Mouse (Mus musculus): ENCODE measurements around the gene Crim1. TPM values are rescaled to one million over a fixed set of nuclear protein-coding genes. Genes with fewer than 3 reads are reported as not detected.

The Crim1 gene
- polyA plus RNA-seq, 1 experiment from 2014 or later, result 5.4 TPM

DNA sequence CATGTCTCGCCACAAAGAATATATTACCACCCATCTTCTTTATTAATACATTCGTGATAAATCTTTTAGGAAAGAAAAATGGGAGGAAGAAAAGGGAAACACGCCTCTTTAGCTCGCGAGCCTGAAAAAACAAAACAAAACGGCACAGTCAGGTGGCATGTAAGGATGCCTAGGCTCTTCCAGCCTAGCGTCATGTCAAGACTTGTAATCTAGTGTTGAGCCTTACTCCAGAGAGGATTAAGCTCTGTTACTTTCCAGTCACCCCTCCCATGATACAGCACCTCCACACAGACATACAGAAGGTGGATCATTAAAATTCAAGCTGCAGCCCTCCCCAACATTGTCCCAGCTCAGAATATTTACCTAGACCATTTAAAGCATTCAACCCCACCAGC is 820 bp upstream of the Crim1 start:
- Histone ChIP-seq H3K36me3 (no peaks in the 10 kb centered on the region), H3K9ac (replicated peaks) (peak overlapping the region; percentile 83), H3K9me3 (no peaks in the 10 kb centered on the region), H3K4me3 (replicated peaks) (peak overlapping the region; percentile 90), H3K27ac (peak overlapping the region; percentile 91), H3K27me3 (peaks cover 9% of the 10 kb centered on the region), H3K4me1 (replicated peaks) (peaks cover 41% of the 10 kb centered on the region), H3K4me2 (replicated peaks) (peak overlapping the region; percentile 84)
- WGBS, result 5% methylated on average over 7 of the region's 7 CpGs
- no peak; the same call in 1 of the 2 replicates for ATAC-seq

DNA sequence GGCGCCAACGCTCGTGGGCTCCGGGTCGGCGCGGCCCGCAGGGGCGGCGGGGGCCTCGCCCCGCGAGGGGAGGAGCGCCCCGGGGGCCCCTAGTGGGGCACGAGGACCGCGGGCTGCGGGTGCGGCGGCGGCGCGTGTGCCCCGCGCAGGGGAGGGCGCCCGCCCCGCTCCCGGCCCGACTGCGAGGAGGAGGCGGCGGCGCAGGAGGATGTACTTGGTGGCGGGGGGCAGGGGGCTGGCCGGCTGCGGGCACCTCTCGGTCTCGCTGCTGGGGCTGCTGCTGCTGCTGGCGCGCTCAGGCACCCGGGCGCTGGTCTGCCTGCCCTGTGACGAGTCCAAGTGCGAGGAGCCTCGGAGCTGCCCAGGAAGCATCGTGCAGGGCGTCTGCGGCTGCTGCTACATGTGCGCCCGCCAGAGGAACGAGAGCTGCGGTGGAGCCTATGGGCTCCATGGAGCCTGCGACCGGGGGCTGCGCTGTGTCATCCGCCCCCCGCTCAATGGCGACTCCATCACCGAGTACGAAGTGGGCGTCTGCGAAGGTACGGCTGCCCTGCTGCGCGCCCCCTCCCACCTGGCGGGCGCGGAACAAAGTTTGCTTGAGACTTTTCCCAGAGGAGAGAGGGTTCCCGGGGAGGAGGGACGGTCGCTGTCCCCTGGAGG is 643 bp downstream of the Crim1 start:
- Histone ChIP-seq H3K36me3 (no peaks in the 10 kb centered on the region), H3K9ac (replicated peaks) (peak overlapping the region; percentile 83), H3K4me2 (replicated peaks) (peak overlapping the region; percentile 84), H3K27me3 (peaks cover 9% of the 10 kb centered on the region), H3K27ac (peak overlapping the region; percentile 91), H3K4me1 (replicated peaks) (peaks cover 51% of the 10 kb centered on the region), H3K4me3 (replicated peaks) (peak overlapping the region; percentile 90), H3K9me3 (no peaks in the 10 kb centered on the region)
- peak; percentile 78 for ATAC-seq
- under 1% methylated on average over 51 of the region's 73 CpGs for WGBS

DNA sequence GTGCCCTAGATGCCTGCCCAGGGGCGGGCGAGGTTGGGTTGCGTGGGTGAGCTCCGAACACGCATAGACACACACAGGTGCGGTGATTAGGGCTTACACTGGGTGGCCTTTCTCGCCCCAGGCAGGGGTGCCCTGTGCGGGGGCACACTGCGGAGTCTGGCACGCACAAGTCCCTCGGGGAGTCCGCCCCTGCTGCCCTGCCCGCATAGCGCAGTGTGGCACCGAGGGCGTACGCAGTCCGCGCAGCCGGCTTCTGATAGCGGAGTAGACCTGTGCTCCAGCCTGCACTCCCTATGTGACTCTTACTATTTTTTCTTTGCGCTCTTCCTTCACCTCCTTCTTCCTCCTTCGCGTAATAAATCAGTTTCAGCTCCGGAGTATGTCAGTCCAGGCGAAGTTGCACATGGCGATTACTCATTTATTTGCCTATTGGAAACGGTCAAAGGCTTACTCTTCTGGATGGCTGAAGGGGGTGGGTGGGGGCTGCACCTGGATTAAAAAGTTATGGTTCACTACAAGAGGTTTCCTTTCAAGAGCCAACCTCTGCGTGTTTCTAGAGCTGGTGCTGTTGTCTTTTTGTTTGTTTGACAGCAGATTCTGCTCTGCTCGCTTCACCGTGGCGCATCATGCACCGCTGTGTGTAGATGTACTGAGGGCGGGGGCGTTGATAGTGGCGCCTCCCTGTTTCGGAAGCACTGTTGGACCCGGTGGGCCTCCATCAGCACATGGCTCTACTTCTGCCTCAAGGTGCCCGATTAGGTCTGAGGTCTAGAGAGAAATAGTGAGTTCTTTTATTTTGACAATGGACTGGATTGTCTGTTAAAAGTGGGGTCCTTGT is 1.4 kb downstream of the Crim1 start:
- H3K4me2 ChIP-seq (replicated peaks), result peak overlapping the region; percentile 84
- peak overlapping the region; percentile 90 for H3K4me3 ChIP-seq (replicated peaks)
- peaks cover 51% of the 10 kb centered on the region for H3K4me1 ChIP-seq (replicated peaks)
- H3K27ac ChIP-seq, result peak overlapping the region; percentile 44
- H3K27me3 ChIP-seq, result peaks cover 9% of the 10 kb centered on the region
- ATAC-seq, result peak; percentile 66
- H3K9me3 ChIP-seq, result no peaks in the 10 kb centered on the region
- H3K36me3 ChIP-seq, result no peaks in the 10 kb centered on the region
- peak overlapping the region; percentile 83 for H3K9ac ChIP-seq (replicated peaks)
- under 1% methylated on average over 39 of the region's 39 CpGs for WGBS

DNA sequence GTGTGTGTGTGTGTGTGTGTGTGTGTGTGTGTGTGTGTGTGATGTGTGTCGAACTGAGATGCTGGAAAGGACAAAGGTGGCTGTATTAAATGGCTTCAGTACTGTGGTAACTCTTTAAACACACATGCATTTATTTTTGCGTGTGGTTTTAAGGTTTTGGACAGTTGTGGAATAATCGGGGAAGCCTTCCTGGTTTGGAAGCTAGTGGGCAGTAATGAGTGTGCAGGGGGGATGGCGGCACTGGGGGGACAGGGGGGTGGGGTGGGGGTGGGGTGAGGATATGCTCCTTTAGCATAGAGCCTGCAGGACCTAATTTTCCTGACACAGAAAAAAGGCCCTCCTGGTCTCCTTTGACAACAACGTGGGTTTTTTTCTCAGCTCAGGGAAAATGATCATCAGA is 2.2 kb downstream of the Crim1 start:
- ATAC-seq, result no peak
- no peaks in the 10 kb centered on the region for H3K36me3 ChIP-seq
- peaks cover 51% of the 10 kb centered on the region for H3K4me1 ChIP-seq (replicated peaks)
- 10% methylated on average over 5 of the region's 5 CpGs for WGBS
- H3K4me3 ChIP-seq (replicated peaks), result peak overlapping the region; percentile 90
- H3K4me2 ChIP-seq (replicated peaks), result peak overlapping the region; percentile 84
- H3K9ac ChIP-seq (replicated peaks), result peak overlapping the region; percentile 83
- H3K27ac ChIP-seq, result no peak overlapping the region
- peaks cover 9% of the 10 kb centered on the region for H3K27me3 ChIP-seq
- H3K9me3 ChIP-seq, result no peaks in the 10 kb centered on the region

DNA sequence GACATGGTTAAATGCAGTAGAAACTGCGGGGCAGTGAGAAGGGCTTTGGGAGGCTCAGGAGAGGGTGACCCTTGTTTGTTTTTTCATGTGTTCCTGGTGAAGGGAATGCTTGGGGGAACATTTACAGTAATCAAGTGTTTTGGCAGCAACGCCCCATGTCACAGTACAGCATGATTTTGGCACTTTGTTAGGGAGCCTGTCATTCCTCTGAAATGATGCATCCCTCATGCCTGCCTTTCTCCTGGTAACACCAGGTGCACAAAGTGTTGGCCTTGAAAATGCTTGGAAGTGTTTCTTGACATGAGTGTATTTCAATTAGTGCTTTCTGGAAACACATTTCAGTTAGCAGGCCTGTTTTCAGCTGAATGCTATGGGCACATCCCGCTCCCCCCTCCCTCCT is 2.7 kb downstream of the Crim1 start:
- H3K4me1 ChIP-seq (replicated peaks), result peaks cover 57% of the 10 kb centered on the region
- 40% methylated on average over 3 of the region's 3 CpGs for WGBS

DNA sequence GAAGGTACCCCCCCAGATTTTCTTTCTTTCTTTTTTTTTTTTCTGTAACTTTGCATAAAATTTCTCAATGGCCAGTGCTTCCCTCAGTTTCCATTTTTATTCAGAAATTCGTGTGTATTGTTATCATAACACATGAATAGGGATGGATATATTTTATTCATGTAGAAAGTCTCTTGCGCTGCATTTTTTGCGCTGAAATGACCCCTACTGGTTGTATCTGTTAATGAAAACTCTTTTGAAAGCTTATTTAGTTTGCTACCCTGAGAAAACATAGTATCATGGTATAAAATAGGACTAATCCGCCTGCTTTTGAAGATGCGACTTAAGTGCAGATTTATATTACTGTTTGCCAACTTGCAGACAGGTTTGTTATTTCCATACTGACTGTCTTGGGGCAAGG is 3.4 kb downstream of the Crim1 start:
- Histone ChIP-seq H3K9ac (replicated peaks) (no peak overlapping the region), H3K4me1 (replicated peaks) (peaks cover 58% of the 10 kb centered on the region), H3K9me3 (no peaks in the 10 kb centered on the region)

More for the DNA sequence above, 2.7 kb downstream of the Crim1 start:
- Histone ChIP-seq H3K36me3 (no peaks in the 10 kb centered on the region), H3K4me3 (replicated peaks) (peak overlapping the region; percentile 90), H3K9ac (replicated peaks) (peak overlapping the region; percentile 83; the same call in 1 of the 2 replicates), H3K27me3 (peaks cover 7% of the 10 kb centered on the region), H3K9me3 (no peaks in the 10 kb centered on the region), H3K4me2 (replicated peaks) (peak overlapping the region; percentile 84), H3K27ac (no peak overlapping the region)
- ATAC-seq, result no peak

DNA sequence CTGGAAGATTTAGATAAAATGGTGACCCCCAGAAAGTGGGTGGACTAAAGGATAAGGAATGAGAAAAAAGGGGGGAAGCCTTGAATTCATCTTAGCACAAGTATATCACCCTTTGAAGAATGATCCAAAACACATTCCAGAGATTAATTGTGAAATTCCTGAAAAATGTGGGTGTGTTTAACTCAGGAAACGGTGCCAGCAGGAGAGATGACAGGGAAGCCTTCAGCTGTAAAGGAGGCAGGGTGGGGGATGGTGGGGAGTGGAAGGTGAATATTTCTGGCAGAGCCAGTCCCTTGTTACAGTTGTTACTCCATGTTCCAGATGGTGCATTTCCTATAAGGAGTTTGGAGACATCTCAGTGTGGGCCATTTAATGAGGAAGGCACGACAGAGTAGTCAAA is 6.4 kb downstream of the Crim1 start:
- WGBS, result 52% methylated on average over 2 of the region's 2 CpGs
- H3K27ac ChIP-seq, result no peak overlapping the region; the same call in 1 of the 2 replicates
- no peak overlapping the region for H3K4me2 ChIP-seq (replicated peaks)
- ATAC-seq, result no peak
- H3K36me3 ChIP-seq, result no peaks in the 10 kb centered on the region
- H3K4me3 ChIP-seq (replicated peaks), result no peak overlapping the region
- no peaks in the 10 kb centered on the region for H3K9me3 ChIP-seq
- H3K4me1 ChIP-seq (replicated peaks), result peaks cover 44% of the 10 kb centered on the region
- H3K9ac ChIP-seq (replicated peaks), result no peak overlapping the region
- no peaks in the 10 kb centered on the region for H3K27me3 ChIP-seq

More for the DNA sequence above, 3.4 kb downstream of the Crim1 start:
- whole genome bisulfite sequencing, result 40% methylated on average over 5 of the region's 5 CpGs
- ATAC-seq, result no peak
- Histone ChIP-seq H3K4me2 (replicated peaks) (peak overlapping the region; percentile 84), H3K27ac (no peak overlapping the region), H3K27me3 (no peaks in the 10 kb centered on the region; the same call in 1 of the 2 replicates), H3K4me3 (replicated peaks) (peak overlapping the region; percentile 90), H3K36me3 (no peaks in the 10 kb centered on the region)

DNA sequence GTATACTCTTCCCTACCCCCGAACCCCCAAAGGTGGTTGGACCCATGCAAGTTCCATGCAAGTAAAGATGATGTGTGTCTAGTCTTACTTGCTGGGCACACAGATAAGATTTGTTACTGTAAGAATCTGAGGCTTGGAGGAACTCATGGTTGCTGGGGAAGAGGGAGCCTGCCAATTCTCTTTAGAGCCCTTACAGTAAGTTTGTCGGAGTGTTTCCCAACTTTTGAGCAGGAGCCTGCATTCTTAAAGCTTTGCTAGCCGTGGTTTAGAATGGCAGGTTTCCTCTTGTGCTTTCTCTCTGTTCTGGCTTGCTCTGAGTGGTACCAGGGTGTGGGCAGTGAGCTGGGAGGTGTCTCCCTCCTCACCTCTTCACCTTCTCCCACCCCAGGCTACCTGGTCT is 7.2 kb downstream of the Crim1 start:
- no peaks in the 10 kb centered on the region for H3K9me3 ChIP-seq
- H3K4me1 ChIP-seq (replicated peaks), result peaks cover 36% of the 10 kb centered on the region
- 86% methylated on average over 3 of the region's 3 CpGs for WGBS
- no peaks in the 10 kb centered on the region for H3K36me3 ChIP-seq
- no peak overlapping the region for H3K27ac ChIP-seq
- ATAC-seq, result no peak
- no peak overlapping the region for H3K9ac ChIP-seq (replicated peaks)
- H3K4me2 ChIP-seq (replicated peaks), result no peak overlapping the region
- H3K4me3 ChIP-seq (replicated peaks), result no peak overlapping the region
- H3K27me3 ChIP-seq, result no peaks in the 10 kb centered on the region

DNA sequence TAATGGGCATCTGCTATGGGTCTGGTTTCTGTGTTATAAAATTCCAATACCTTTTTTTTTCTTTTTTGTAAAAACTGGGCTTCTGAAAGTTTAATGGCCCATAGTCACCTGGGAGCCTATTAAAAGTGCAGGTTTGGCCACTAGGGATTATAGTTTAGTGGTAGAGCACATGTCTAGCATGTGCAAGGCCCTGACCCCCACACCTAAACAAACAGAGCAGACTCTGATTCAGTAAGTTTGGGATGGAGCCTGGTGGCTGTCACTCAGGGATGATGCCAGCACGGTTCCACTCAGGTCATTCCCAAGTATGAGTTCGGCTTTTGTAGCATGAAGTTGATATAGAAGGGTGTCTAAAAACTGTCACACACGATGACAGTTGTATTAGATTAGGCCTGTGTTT is 8.8 kb downstream of the Crim1 start:
- Histone ChIP-seq H3K9ac (replicated peaks) (no peak overlapping the region), H3K4me1 (replicated peaks) (peaks cover 25% of the 10 kb centered on the region), H3K27ac (no peak overlapping the region), H3K36me3 (no peaks in the 10 kb centered on the region), H3K4me2 (replicated peaks) (no peak overlapping the region), H3K4me3 (replicated peaks) (no peak overlapping the region), H3K9me3 (no peaks in the 10 kb centered on the region), H3K27me3 (no peaks in the 10 kb centered on the region)
- ATAC-seq, result no peak
- 83% methylated on average over 3 of the region's 3 CpGs for WGBS

DNA sequence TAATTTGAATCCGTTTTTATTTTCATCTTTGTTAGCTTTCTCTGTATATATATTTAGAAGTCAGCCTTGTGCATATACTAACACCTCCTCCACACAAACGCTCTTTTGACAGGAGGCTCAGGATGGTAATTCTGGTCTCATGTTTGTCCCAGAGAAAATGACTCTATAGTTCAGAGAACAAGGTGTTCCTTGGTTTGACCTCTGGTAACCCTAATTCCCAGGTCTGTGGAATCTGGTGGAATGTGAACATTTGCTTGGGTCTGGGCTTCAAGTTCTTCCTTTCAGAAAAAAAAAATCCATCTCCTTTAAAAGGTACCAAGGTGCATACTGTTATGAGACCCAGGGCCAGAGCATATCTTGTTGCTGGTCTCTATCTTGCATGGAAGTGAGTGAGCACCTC is 9.6 kb downstream of the Crim1 start:
- H3K36me3 ChIP-seq, result no peaks in the 10 kb centered on the region
- H3K9ac ChIP-seq (replicated peaks), result no peak overlapping the region
- no peak overlapping the region for H3K4me2 ChIP-seq (replicated peaks)
- H3K27me3 ChIP-seq, result no peaks in the 10 kb centered on the region
- no peaks in the 10 kb centered on the region for H3K9me3 ChIP-seq
- H3K27ac ChIP-seq, result no peak overlapping the region
- H3K4me3 ChIP-seq (replicated peaks), result no peak overlapping the region
- no peak for ATAC-seq
- 91% methylated on average over 2 of the region's 2 CpGs for WGBS
- H3K4me1 ChIP-seq (replicated peaks), result peaks cover 19% of the 10 kb centered on the region; the same call in 1 of the 2 replicates

DNA sequence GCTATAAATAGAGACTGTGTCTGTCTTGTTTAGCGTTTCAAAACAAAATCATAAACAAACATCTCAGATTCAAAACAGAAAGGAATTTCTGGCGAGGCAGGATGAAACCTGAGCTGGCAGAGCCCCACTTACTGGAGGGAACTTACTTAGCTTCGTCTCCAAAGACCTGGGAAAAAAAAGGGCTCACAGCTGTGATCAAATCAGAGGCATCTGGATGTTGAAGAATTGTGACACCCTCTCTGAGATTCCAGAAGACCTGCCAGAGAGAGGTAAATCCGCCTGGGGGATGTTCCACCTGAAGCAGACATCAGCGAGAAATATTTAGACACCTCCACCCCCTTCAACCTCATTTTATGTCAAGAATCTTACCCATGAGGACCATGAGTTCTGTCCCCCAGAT is 11.8 kb downstream of the Crim1 start:
- no peak overlapping the region for H3K9ac ChIP-seq (replicated peaks)
- H3K27me3 ChIP-seq, result no peaks in the 10 kb centered on the region
- H3K4me1 ChIP-seq (replicated peaks), result peaks cover 12% of the 10 kb centered on the region; the same call in 1 of the 2 replicates
- no peak overlapping the region for H3K4me3 ChIP-seq (replicated peaks)
- no peaks in the 10 kb centered on the region for H3K9me3 ChIP-seq
- H3K4me2 ChIP-seq (replicated peaks), result no peak overlapping the region
- H3K27ac ChIP-seq, result no peak overlapping the region
- 82% methylated on average over 5 of the region's 5 CpGs for WGBS
- no peaks in the 10 kb centered on the region for H3K36me3 ChIP-seq
- no peak for ATAC-seq

DNA sequence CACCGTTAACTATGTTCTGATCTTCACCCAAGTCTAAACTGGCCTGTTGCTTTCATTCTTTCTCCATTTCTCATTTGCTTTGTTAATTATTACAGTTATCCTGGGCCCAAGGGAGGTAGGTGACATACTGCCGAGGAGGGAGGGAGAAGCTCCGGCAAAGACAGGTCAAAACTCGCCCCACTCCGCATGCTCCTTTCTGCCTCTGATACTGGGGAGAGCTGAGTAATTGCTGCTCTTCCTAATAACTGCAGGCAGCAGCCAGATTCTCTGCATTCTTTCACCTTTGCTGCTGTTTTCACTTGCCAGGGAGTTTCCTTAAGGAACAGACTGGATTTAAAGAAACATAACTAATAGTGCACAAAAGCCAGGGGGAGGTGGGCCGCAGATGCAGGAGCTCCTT is 13.1 kb downstream of the Crim1 start:
- no peak overlapping the region for H3K4me3 ChIP-seq (replicated peaks)
- 76% methylated on average over 6 of the region's 6 CpGs for WGBS

More for the DNA sequence above, 13.1 kb downstream of the Crim1 start:
- no peaks in the 10 kb centered on the region for H3K27me3 ChIP-seq
- no peaks in the 10 kb centered on the region for H3K36me3 ChIP-seq
- no peak for ATAC-seq
- H3K9ac ChIP-seq (replicated peaks), result no peak overlapping the region
- no peak overlapping the region for H3K4me2 ChIP-seq (replicated peaks)
- H3K27ac ChIP-seq, result no peak overlapping the region
- no peaks in the 10 kb centered on the region for H3K9me3 ChIP-seq
- 0 out of 2 replicates have a peak, but pooled peaks cover 4% of the 10 kb centered on the region for H3K4me1 ChIP-seq (replicated peaks)

Data from midbrain, embryonic 13.5 days (tissue).